ENCODE assay signal across 10 mouse cellular contexts in genomic region chr1:72599146-72600101, GRCm38 (mm10). TPM values are rescaled to one million over a fixed set of nuclear protein-coding genes. Genes with fewer than 3 reads are reported as not detected.
A peak's percentile ranks its signal among the peaks of the same experiment; 100 is the strongest.
DNase-seq lines count a peak whose midpoint lies in the region; ATAC-seq and TF ChIP-seq lines count a peak whose summit lies in the region.
"Had no signal": no experiment of that assay in that cellular context is flagged by ENCODE, and none has a peak within 500 bp of the region (broad histone marks: within the 10 kb centered on the region; RNA-seq: fewer than 3 reads in every experiment).

No protein-coding gene starts in this region.

- peak; percentile 72 for DNase-seq in embryonic facial prominence, embryonic 14.5 days (ENCODE audit: low spot score)
- peak; percentile 80 for DNase-seq in kidney, adult 9 months
- no peak for DNase-seq in gastrocnemius, adult 18-20 months (ENCODE audit: low spot score)
- no peak for DNase-seq in gastrocnemius, postnatal 4 days (ENCODE audit: low spot score in 2 of 2)
- no peak for DNase-seq in cerebellum, adult 2 months
- DNase-seq: cerebellum, adult 11 months had no signal

- no peak overlapping the region for H3K9ac ChIP-seq in forebrain, embryonic 16.5 days (replicated peaks; ENCODE audit: low read depth, low read length)
- no peak overlapping the region for H3K9ac ChIP-seq in forebrain, embryonic 15.5 days (replicated peaks)
- H3K9ac ChIP-seq in embryonic facial prominence, embryonic 14.5 days (ENCODE audit: low read depth, low read length), result no peak overlapping the region
- H3K9ac ChIP-seq: hindbrain, embryonic 15.5 days had no signal

- no peak overlapping the region for H3K4me2 ChIP-seq in forebrain, embryonic 16.5 days (ENCODE audit: low read length)
- H3K4me2 ChIP-seq in forebrain, embryonic 15.5 days (replicated peaks), result no peak overlapping the region
- H3K4me2 ChIP-seq in embryonic facial prominence, embryonic 14.5 days (ENCODE audit: low read depth, low read length), result no peak overlapping the region
- peak overlapping the region; percentile 36 for H3K4me2 ChIP-seq in myocyte (ENCODE audit: low read depth)
- H3K4me2 ChIP-seq: hindbrain, embryonic 15.5 days had no signal

- H3ac ChIP-seq in myocyte (ENCODE audit: control insufficient read depth, insufficient read length), result no peak overlapping the region

- peaks cover 10% of the 10 kb centered on the region for H3K4me1 ChIP-seq in forebrain, embryonic 16.5 days (replicated peaks; ENCODE audit: control insufficient read depth, insufficient read depth, low read length)
- peaks cover 9% of the 10 kb centered on the region for H3K4me1 ChIP-seq in forebrain, embryonic 15.5 days
- peaks cover 16% of the 10 kb centered on the region for H3K4me1 ChIP-seq in embryonic facial prominence, embryonic 14.5 days (ENCODE audit: control insufficient read depth, insufficient read depth, low read length)
- peaks cover 8% of the 10 kb centered on the region; the same call in 1 of the 2 replicates for H3K4me1 ChIP-seq in cerebellum, adult 2 months (ENCODE audit: control insufficient read depth, insufficient read depth, low read length)

- WGBS in forebrain, embryonic 16.5 days, result 59% methylated on average over 21 of the region's 21 CpGs
- WGBS in forebrain, embryonic 15.5 days, result 60% methylated on average over 21 of the region's 21 CpGs
- WGBS in embryonic facial prominence, embryonic 14.5 days, result 46% methylated on average over 21 of the region's 21 CpGs
- WGBS in cerebellum, adult 2 months, result 48% methylated on average over 21 of the region's 21 CpGs

- H3K79me2 ChIP-seq in myocyte (ENCODE audit: control insufficient read depth, insufficient read depth), result no peaks in the 10 kb centered on the region

- peak; percentile 44; the same call in 1 of the 2 replicates for ATAC-seq in forebrain, embryonic 16.5 days
- ATAC-seq in forebrain, embryonic 15.5 days (replicated peaks), result no peak; the same call in 1 of the 2 replicates
- peak; percentile 56 for ATAC-seq in embryonic facial prominence, embryonic 14.5 days (ENCODE audit: low read depth)

- H3K4me3 ChIP-seq in forebrain, embryonic 16.5 days (replicated peaks; ENCODE audit: low read length), result no peak overlapping the region
- no peak overlapping the region for H3K4me3 ChIP-seq in forebrain, embryonic 15.5 days
- no peak overlapping the region for H3K4me3 ChIP-seq in embryonic facial prominence, embryonic 14.5 days (ENCODE audit: low read depth, low read length)
- no peak overlapping the region for H3K4me3 ChIP-seq in myocyte
- no peak overlapping the region for H3K4me3 ChIP-seq in cerebellum, adult 2 months (replicated peaks; ENCODE audit: insufficient read depth, low read depth, low read length)
- H3K4me3 ChIP-seq: hindbrain, embryonic 15.5 days had no signal

- H3K27me3 ChIP-seq in forebrain, embryonic 16.5 days (replicated peaks; ENCODE audit: control insufficient read depth, insufficient read depth, low read length), result no peaks in the 10 kb centered on the region
- H3K27me3 ChIP-seq in forebrain, embryonic 15.5 days, result no peaks in the 10 kb centered on the region
- H3K27me3 ChIP-seq in embryonic facial prominence, embryonic 14.5 days (replicated peaks; ENCODE audit: control insufficient read depth, insufficient read depth, low read length), result no peaks in the 10 kb centered on the region
- H3K27me3 ChIP-seq in myocyte (ENCODE audit: control insufficient read depth, insufficient read depth, insufficient read length), result no peaks in the 10 kb centered on the region
- H3K27me3 ChIP-seq in cerebellum, adult 2 months (ENCODE audit: control insufficient read depth, insufficient read depth, low read length), result no peaks in the 10 kb centered on the region
- H3K27me3 ChIP-seq: hindbrain, embryonic 15.5 days had no signal

- no peak for TF ChIP-seq POLR2A in myocyte (IDR thresholded peaks at IDR 0.05; ENCODE audit: insufficient read length, low read depth)
- no peak for TF ChIP-seq POLR2A in cerebellum, adult 2 months (IDR thresholded peaks at IDR 0.05; ENCODE audit: borderline replicate concordance, insufficient read depth, low read length)

- peaks cover 15% of the 10 kb centered on the region; the same call in 1 of the 2 replicates for H3K36me3 ChIP-seq in forebrain, embryonic 16.5 days (ENCODE audit: control insufficient read depth, insufficient read depth)
- peaks cover 41% of the 10 kb centered on the region for H3K36me3 ChIP-seq in forebrain, embryonic 15.5 days
- H3K36me3 ChIP-seq in embryonic facial prominence, embryonic 14.5 days (ENCODE audit: control insufficient read depth, insufficient read depth, low read length), result peaks cover 70% of the 10 kb centered on the region
- peaks cover 8% of the 10 kb centered on the region for H3K36me3 ChIP-seq in myocyte (ENCODE audit: control insufficient read depth, insufficient read depth)

- H3K27ac ChIP-seq in forebrain, embryonic 16.5 days (ENCODE audit: low read length), result no peak overlapping the region; the same call in 1 of the 2 replicates
- H3K27ac ChIP-seq in forebrain, embryonic 15.5 days (replicated peaks), result no peak overlapping the region
- no peak overlapping the region for H3K27ac ChIP-seq in embryonic facial prominence, embryonic 14.5 days (replicated peaks; ENCODE audit: low read depth, low read length)
- H3K27ac ChIP-seq in cerebellum, adult 2 months (ENCODE audit: insufficient read depth, low read length), result no peak overlapping the region
- H3K27ac ChIP-seq: hindbrain, embryonic 15.5 days had no signal

- no peak for TF ChIP-seq CTCF in cerebellum, adult 2 months (IDR thresholded peaks at IDR 0.05; ENCODE audit: borderline replicate concordance, insufficient read depth, low read depth, low read length)

- H3K9me3 ChIP-seq in forebrain, embryonic 16.5 days (ENCODE audit: control insufficient read depth, low read length), result no peaks in the 10 kb centered on the region
- no peaks in the 10 kb centered on the region for H3K9me3 ChIP-seq in forebrain, embryonic 15.5 days
- H3K9me3 ChIP-seq in embryonic facial prominence, embryonic 14.5 days (ENCODE audit: control insufficient read depth, low read length), result no peaks in the 10 kb centered on the region
- H3K9me3 ChIP-seq: hindbrain, embryonic 15.5 days had no signal

TF ChIP-seq in myocyte, 11 proteins besides CTCF, POLR2A, EP300 and RAD21:
- TF ChIP-seq POLR2AphosphoS2 (IDR thresholded peaks at IDR 0.05; ENCODE audit: insufficient read length, low read depth) (no peak), E2F4 (IDR thresholded peaks at IDR 0.05; ENCODE audit: insufficient read depth) (no peak), MYOD1 (IDR thresholded peaks at IDR 0.05; ENCODE audit: control insufficient read depth in 1 of 3, insufficient read length in 2 of 3, low read depth in 2 of 3) (no peak), MAX (IDR thresholded peaks at IDR 0.05; ENCODE audit: low read depth) (no peak), TCF12 (IDR thresholded peaks at IDR 0.05; ENCODE audit: insufficient read depth, poor library complexity, severe bottlenecking) (no peak), MYOG (IDR thresholded peaks at IDR 0.05; ENCODE audit: control insufficient read depth in 1 of 3, insufficient read depth in 1 of 3, insufficient read length in 2 of 3, low read depth in 2 of 3) (no peak), REST (IDR thresholded peaks at IDR 0.05; ENCODE audit: insufficient read depth, insufficient read length) (no peak), TCF3 (IDR thresholded peaks at IDR 0.05; ENCODE audit: insufficient read length, low read depth) (no peak), SRF (IDR thresholded peaks at IDR 0.05; ENCODE audit: control insufficient read depth, insufficient read length, low read depth) (no peak)

RNA-seq across cellular contexts. Expression of gene Smarcal1, which starts 16.4 kb away (rescaled TPM):
- polyA plus RNA-seq in forebrain, embryonic 16.5 days (2015; fragmentation: Nextera tagmentation; extraction: Ambion mirVana), result 29.2 and 31.4 TPM in 2 replicates
- 26.9 and 28.2 TPM in 2 replicates for polyA plus RNA-seq in forebrain, embryonic 15.5 days (2015; fragmentation: Nextera tagmentation; extraction: Ambion mirVana)
- polyA plus RNA-seq in embryonic facial prominence, embryonic 14.5 days (2014; fragmentation: Nextera tagmentation; extraction: Ambion mirVana), result 23.0 and 23.8 TPM in 2 replicates
- polyA plus RNA-seq in myocyte (2012; fragmentation: generic; extraction: Trizol), result 19.1 TPM
- 10 to 100 TPM; 18.5 to 21.9 TPM for total RNA-seq in gastrocnemius, adult 18-20 months (2021)
- total RNA-seq in gastrocnemius, postnatal 4 days (2021), result 10 to 100 TPM; 26.3 to 27.6 TPM
- polyA plus RNA-seq in cerebellum, adult 2 months (2012; rRNA removed), result 46.9 and 47.7 TPM in 2 replicates

Comparison
In these comparisons a context has a peak if more than half of its experiments do, and no peak if none do; other contexts are left out.
1. DNase-seq: peak in embryonic facial prominence, embryonic 14.5 days (single experiment) and kidney, adult 9 months (single experiment); none in gastrocnemius, adult 18-20 months (single experiment), gastrocnemius, postnatal 4 days (0 of 2) and cerebellum, adult 2 months (0 of 2).